Mouse (Mus musculus): ENCODE measurements around the gene Phf23. TPM values are rescaled to one million over a fixed set of nuclear protein-coding genes. Genes with fewer than 3 reads are reported as not detected.

The Phf23 gene
- total RNA-seq, 2 experiments from 2014 or later, result 41.4 to 46.9 TPM

- no peak for DNase-seq (ENCODE audit: extremely low spot score in 1 of 2, low spot score in 1 of 2)
These were observed 53.8 kb downstream of the Phf23 start for GRCm38 (mm10) chr11:70049366-70049765.

Small RNA genes within 50 kb of the gene (microRNA-seq; reads per million reads assigned to microRNA genes)
- gene Gm44349, result 0 reads per million in 2 experiments
- gene Mir324, result 8,717 to 10,852 reads per million in 2 experiments

Other genes with a start within 250 kb of the Phf23 start
- 10 to 100 TPM; 58.6 to 69.5 TPM for gene Polr2a, start 237.1 kb upstream of the Phf23 start, total RNA-seq (2021)
- not detected for gene Slc35g3, start 233.8 kb upstream of the Phf23 start, total RNA-seq (2021)
- 100 to 1,000 TPM; 110 to 118 TPM for gene Zbtb4, start 229.9 kb upstream of the Phf23 start, total RNA-seq (2021)
- gene Chrnb1, start 199.8 kb upstream of the Phf23 start, total RNA-seq (2021), result 1 to 10 TPM in 1 of 2 experiments, under 1 TPM in 1; 0.79 to 1.1 TPM
- gene Fgf11, start 193.9 kb upstream of the Phf23 start, total RNA-seq (2021), result 10 to 100 TPM; 28.3 to 33.3 TPM
- gene Tmem102, start 190.2 kb upstream of the Phf23 start, total RNA-seq (2021), result not detected
- not detected for gene Gm39566, start 180.5 kb upstream of the Phf23 start, total RNA-seq (2021)
- not detected for gene Spem2, start 177.3 kb upstream of the Phf23 start, total RNA-seq (2021)
- gene Spem1, start 173.6 kb upstream of the Phf23 start, total RNA-seq (2021), result under 1 TPM; 0.34 to 0.73 TPM
- 100 to 1,000 TPM; 192 to 219 TPM for gene Nlgn2, start 158.0 kb upstream of the Phf23 start, total RNA-seq (2021)
- gene Tmem256, start 157.3 kb upstream of the Phf23 start, total RNA-seq (2021), result 100 to 1,000 TPM; 112 to 135 TPM
- gene Plscr3, start 149.4 kb upstream of the Phf23 start, total RNA-seq (2021), result 10 to 100 TPM; 16.5 to 19.0 TPM
- not detected for gene Tnk1, start 137.0 kb upstream of the Phf23 start, total RNA-seq (2021)
- not detected for gene Tmem95, start 117.8 kb upstream of the Phf23 start, total RNA-seq (2021)
- gene Kctd11, start 114.4 kb upstream of the Phf23 start, total RNA-seq (2021), result 1 to 10 TPM; 1.2 to 1.3 TPM
- gene Acap1, start 100.2 kb upstream of the Phf23 start, total RNA-seq (2021), result under 1 TPM; 0.12 to 0.19 TPM
- gene 2810408A11Rik, start 94.8 kb upstream of the Phf23 start, total RNA-seq (2021), result 1 to 10 TPM in 1 of 2 experiments, under 1 TPM in 1; 0.62 to 1.8 TPM
- gene Neurl4, start 94.7 kb upstream of the Phf23 start, total RNA-seq (2021), result 100 to 1,000 TPM; 108 to 109 TPM
- gene Gps2, start 81.9 kb upstream of the Phf23 start, total RNA-seq (2021), result 10 to 100 TPM; 26.8 to 32.6 TPM
- gene Eif5a, start 73.8 kb upstream of the Phf23 start, total RNA-seq (2021), result 100 to 1,000 TPM; 426 to 481 TPM
- gene Ybx2, start 60.0 kb upstream of the Phf23 start, total RNA-seq (2021), result 10 to 100 TPM in 1 of 2 experiments, 1 to 10 TPM in 1; 7.3 to 11.1 TPM
- gene Slc2a4, start 47.6 kb upstream of the Phf23 start, total RNA-seq (2021), result 1 to 10 TPM; 2.2 to 4.0 TPM
- not detected for gene Cldn7, start 31.0 kb upstream of the Phf23 start, total RNA-seq (2021)
- 100 to 1,000 TPM; 107 to 116 TPM for gene Ctdnep1, start 14.6 kb upstream of the Phf23 start, total RNA-seq (2021)
- gene Elp5, start 13.3 kb upstream of the Phf23 start, total RNA-seq (2021), result 10 to 100 TPM; 77.1 to 82.2 TPM
- gene Gabarap, start 4.6 kb upstream of the Phf23 start, total RNA-seq (2021), result 100 to 1,000 TPM; 229 to 258 TPM
- gene Dvl2, start 4.8 kb downstream of the Phf23 start, total RNA-seq (2021), result 10 to 100 TPM; 31.2 to 37.8 TPM
- gene Acadvl, start 19.6 kb downstream of the Phf23 start, total RNA-seq (2021), result 10 to 100 TPM; 56.9 to 62.4 TPM
- gene Dlg4, start 21.2 kb downstream of the Phf23 start, total RNA-seq (2021), result 100 to 1,000 TPM; 857 to 887 TPM
- gene Asgr1, start 58.3 kb downstream of the Phf23 start, total RNA-seq (2021), result under 1 TPM; 0.73 to 0.74 TPM
- not detected for gene Asgr2, start 96.9 kb downstream of the Phf23 start, total RNA-seq (2021)
- under 1 TPM; 0.38 to 0.49 TPM for gene Mgl2, start 134.6 kb downstream of the Phf23 start, total RNA-seq (2021)
- gene Clec10a, start 160.4 kb downstream of the Phf23 start, total RNA-seq (2021), result 1 to 10 TPM; 1.1 to 3.4 TPM
- gene Slc16a11, start 217.0 kb downstream of the Phf23 start, total RNA-seq (2021), result 10 to 100 TPM; 28.1 to 39.2 TPM
- 10 to 100 TPM in 1 of 2 experiments, 1 to 10 TPM in 1; 7.0 to 10.0 TPM for gene Slc16a13, start 225.3 kb downstream of the Phf23 start, total RNA-seq (2021)
- 1 to 10 TPM; 1.2 to 2.1 TPM for gene Bcl6b, start 234.0 kb downstream of the Phf23 start, total RNA-seq (2021)
- 10 to 100 TPM; 50.6 to 55.6 TPM for gene 0610010K14Rik, start 242.1 kb downstream of the Phf23 start, total RNA-seq (2021)
- gene Gm21988, start 244.1 kb downstream of the Phf23 start, total RNA-seq (2021), result 1 to 10 TPM; 3.2 to 4.5 TPM
- 100 to 1,000 TPM; 310 to 312 TPM for gene Rnasek, start 244.1 kb downstream of the Phf23 start, total RNA-seq (2021)

Data from layer of hippocampus, postnatal 25 days (tissue).